Mouse (Mus musculus) kidney, adult 11 months (tissue): ENCODE measurements around the gene Sart3.
"Not testable (repeated sequence)": the region's sequence is repeated elsewhere in the genome, so short reads cannot be mapped to it uniquely, and the experiment has no call there.

Experiments used
- DNase-seq: peaks from one replicate; pipeline ENCODE4 v3.0.0; 2022

Sart3 gene

GRCm38 (mm10) chr5:113772450-113772895 is at the start of gene Sart3, which contains the start of gene Iscu:
TSS of gene Sart3 (minus strand) at chr5:113772510.
TSS of gene Iscu (plus strand) at chr5:113772748.
- DNase-seq: peak; percentile 91

GRCm38 (mm10) chr5:113818572-113818971 is 46.3 kb upstream of the Sart3 start:
- no peak for DNase-seq

GRCm38 (mm10) chr5:113815638-113816152 is 43.4 kb upstream of the Sart3 start:
- peak; percentile 26 for DNase-seq

GRCm38 (mm10) chr5:113815041-113815389 is 42.7 kb upstream of the Sart3 start:
- no peak for DNase-seq

GRCm38 (mm10) chr5:113814111-113815040 is 42.1 kb upstream of the Sart3 start:
- DNase-seq: no peak

GRCm38 (mm10) chr5:113813608-113814007 is 41.3 kb upstream of the Sart3 start:
- no peak for DNase-seq

- no peak for DNase-seq
Measured at GRCm38 (mm10) chr5:113812638-113813037, 40.3 kb upstream of the Sart3 start.

- DNase-seq: not testable (repeated sequence)
Measured at GRCm38 (mm10) chr5:113811824-113812420, 39.6 kb upstream of the Sart3 start.

GRCm38 (mm10) chr5:113810111-113810510 is 37.8 kb upstream of the Sart3 start:
- DNase-seq: no peak

GRCm38 (mm10) chr5:113808177-113808576 is 35.9 kb upstream of the Sart3 start:
- no peak for DNase-seq

- no peak for DNase-seq
Measured at GRCm38 (mm10) chr5:113807712-113808111, 35.4 kb upstream of the Sart3 start.

- no peak for DNase-seq
Measured at GRCm38 (mm10) chr5:113806414-113806813, 34.1 kb upstream of the Sart3 start.

GRCm38 (mm10) chr5:113805301-113805700 is 33.0 kb upstream of the Sart3 start:
- no peak for DNase-seq

- no peak for DNase-seq
Measured at GRCm38 (mm10) chr5:113804395-113804966, 32.2 kb upstream of the Sart3 start.

- DNase-seq: peak; percentile 37
Measured at GRCm38 (mm10) chr5:113800280-113800679, 28.0 kb upstream of the Sart3 start, which contains the start of gene Tmem119. TSS of gene Tmem119 (minus strand) at chr5:113800516.

- DNase-seq: no peak
Measured at GRCm38 (mm10) chr5:113799691-113800090, 27.4 kb upstream of the Sart3 start.

GRCm38 (mm10) chr5:113798525-113798924 is 26.2 kb upstream of the Sart3 start:
- no peak for DNase-seq

GRCm38 (mm10) chr5:113797149-113797882 is 25.0 kb upstream of the Sart3 start:
- no peak for DNase-seq

GRCm38 (mm10) chr5:113796401-113797148 is 24.3 kb upstream of the Sart3 start:
- DNase-seq: no peak

- no peak for DNase-seq
Measured at GRCm38 (mm10) chr5:113791197-113792095, 19.1 kb upstream of the Sart3 start.
